Mouse (Mus musculus) retina, postnatal 7 days (tissue): ENCODE measurements around the gene Cdc37l1.

Experiments used
- DNase-seq: peaks from one replicate; pipeline ENCODE4 v3.0.0-alpha.2; 2012; ENCODE audit warnings: low read depth, low spot score

The Cdc37l1 gene

DNA sequence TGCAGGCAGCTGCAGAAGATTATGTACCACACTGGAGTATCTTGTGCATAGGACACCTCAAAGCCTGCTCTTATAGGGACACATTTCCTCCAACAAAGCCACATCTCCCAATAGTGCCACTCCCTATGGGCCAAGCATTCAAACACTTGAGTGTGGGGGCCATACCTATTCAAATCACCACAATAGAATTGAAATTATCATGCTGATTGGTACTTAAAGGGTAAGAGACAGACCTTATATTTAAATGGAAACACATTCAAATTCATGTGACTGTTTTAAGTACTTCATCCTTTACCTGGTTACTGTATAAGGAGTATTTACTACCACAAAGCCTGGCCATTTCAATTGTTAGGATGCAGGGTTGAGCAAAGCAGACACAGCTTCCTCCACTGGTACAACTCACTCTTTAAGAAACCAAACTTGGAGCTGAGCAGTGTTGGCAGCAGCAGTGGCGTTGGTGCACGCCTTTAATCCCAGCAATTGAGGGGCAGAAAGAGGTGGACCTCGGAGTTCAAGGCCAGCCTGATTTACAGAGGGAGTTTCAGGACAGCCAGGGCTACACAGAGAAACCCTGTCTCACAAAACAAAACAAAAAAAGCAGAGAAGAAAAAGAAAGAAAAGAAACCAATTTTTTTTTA, 18.0 kb downstream of the Cdc37l1 start:
- no peak for DNase-seq

DNA sequence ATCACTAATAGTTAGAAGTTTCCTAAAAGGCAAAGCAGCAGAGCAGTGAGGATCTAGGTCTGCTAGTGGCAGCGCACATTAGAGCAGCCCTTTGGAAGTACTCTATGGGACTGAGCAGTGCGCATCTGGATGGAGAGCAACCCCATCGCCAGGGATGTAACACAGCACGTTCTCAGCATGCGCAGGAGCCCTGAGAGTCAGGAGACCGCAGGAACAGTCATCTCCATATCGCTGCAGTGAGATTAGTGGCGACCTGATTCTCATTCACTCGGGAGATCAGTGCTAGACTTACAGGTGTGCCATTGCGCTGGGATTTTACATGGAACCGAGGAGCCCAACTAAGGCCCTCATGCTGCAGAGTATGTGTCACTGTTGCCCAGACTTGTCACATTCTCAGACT, 18.9 kb downstream of the Cdc37l1 start:
- DNase-seq: no peak

DNA sequence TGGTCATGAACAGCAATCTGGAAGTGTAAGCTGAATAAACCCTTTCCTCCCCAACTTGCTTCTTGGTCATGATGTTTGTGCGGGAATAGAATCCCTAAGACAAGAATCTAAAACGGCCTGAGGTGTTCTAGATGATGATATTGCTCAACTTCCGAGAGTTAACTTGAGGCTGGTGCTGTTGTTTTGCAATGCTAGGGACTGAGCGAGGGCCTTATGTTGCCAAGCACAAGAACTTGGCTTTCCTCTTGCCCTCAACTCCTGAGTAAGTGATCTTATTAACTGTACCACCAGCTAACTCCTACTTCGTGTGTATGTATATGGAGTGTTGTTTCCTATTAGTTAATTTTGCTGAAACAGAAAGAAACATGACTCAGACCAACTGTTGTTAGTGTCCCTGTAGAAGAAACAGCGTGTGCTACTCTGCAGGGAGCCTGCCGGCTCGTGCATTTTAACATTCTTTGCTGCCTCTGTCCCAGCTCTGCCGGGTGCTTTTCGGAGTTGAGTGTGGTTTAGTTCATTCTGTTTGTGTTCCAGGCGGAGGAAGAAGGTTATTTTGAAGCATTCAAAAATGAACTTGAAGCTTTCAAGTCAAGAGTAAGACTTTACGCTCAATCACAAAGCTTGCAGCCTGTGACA, 21.3 kb downstream of the Cdc37l1 start:
- DNase-seq: no peak

DNA sequence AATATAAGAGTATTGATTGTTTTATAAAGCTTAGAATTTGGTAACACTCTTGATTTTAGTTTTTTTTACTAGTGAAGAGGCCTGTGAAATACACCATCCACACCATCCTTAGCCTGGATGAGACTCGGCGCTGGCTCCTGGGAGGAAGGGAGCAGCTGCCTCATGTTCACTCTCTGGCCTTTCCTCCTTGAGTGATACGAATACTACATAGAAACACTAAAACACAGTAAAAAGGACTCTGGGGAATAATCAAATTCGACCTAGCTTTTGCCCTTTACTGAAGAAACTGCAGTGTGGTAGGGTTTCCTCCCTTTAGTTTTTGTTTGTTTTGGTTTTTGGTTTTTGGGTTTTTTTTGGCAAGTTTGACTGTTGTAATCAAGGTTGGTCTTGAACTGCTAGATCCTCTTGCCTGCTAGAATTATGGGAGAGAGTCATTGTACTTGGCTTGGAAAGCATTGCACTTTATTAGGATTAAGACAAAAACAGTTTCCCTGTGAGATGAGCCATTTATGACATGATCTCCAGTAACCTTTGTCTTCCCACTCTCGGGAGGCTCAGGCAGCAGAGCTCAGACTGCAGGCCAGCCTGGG, 24.4 kb downstream of the Cdc37l1 start:
- no peak for DNase-seq

DNA sequence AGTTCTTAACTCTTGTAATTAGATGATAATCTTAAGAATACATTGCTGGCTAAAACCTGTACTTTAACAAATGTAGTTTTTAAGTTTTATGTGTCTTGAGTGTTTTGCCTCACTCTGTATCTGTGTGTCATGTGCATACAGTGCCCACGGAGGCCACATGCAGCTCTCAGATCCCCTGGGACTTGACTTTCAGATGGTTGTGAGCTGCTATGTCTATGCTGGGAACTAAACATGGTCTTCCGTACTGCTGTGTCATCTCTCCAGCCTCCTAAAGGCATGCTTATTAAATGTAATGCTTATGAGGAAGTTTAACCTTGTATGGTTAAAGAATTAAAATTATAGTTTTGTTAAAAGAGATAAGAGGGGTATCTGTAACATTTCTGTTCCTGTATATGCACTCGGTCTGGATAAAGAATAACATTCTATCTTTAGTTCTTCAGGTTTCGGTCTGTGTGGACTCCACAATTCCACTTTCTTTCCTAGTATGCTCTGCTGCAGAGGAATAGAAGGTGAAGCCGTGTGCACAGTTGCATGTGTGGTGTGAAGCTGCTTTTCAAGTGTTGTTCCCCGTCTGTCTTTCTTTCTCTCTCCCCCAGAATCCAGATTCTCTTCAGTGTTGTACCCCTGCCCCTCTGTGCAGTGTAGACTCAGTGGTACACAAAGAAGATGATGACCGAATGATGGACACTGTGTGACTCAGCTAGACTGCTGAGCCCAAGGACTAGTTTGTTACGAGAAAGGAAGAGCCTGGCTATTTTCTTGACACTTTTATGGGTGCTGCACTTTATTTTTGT, 25.5 kb downstream of the Cdc37l1 start:
- DNase-seq: no peak

DNA sequence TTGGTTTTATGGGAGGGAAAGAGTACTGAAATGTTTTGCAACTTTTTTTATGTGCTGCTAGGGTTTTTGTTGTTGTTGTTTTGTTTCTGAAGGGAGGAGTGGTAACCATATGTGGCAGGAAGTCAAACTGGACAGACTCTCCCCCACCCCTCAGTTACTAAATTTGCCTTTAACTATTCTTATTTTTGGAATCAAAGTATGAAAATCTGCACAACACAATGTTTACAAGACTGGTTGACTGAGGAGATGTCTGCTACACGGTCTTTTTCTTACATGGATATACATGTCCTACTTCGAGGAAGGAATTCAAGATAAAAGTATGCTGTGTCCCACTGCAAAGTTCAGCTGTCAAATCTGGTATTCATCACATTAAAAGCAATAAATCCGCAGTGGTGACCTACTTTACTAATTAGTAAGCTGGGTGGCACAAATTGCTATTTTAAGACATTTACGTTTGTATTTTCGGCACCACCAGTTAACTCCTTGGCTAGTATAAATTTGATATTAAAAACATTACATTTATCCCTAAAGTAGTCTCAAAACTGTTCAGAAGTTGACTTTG, 26.1 kb downstream of the Cdc37l1 start:
- peak; percentile 23 for DNase-seq

DNA sequence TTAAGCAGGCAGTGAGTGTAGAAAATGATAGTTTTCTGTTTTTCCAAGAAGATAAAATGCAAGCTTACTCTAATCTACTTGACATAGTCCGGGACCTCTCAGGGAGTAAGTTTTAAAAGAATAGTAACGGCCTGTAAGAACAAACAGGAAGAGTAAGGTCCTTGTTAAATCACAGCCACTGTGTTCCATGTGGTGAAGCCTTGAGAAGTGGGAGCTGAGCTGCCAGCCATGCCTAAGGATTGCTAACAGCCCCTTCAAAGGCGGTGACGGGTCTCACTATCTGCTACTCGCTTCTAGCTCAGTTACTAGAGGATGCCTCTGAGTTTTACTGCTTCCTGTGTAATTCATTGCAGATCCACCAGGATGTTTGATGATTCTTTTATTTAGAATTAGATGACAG, 26.6 kb downstream of the Cdc37l1 start:
- no peak for DNase-seq

DNA sequence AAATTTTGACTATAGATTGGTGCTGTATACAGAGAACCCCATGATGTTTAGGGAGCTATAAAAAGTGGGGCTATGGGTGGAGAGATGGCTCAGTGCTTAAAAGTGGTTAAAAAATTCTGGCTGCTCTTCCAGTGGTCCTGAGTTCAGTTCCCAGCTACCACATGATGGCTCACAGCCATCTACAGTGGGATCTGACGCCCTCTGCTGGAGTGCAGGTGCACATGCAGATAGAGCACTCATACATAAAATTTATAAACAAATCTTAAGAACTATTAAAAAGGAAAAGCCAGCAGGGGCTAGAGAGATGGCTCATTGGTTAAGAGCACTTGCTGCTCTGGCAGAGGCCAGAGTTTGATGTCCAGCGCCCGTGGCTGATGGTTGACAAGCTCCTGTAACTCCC, 29.5 kb downstream of the Cdc37l1 start:
- no peak for DNase-seq

DNA sequence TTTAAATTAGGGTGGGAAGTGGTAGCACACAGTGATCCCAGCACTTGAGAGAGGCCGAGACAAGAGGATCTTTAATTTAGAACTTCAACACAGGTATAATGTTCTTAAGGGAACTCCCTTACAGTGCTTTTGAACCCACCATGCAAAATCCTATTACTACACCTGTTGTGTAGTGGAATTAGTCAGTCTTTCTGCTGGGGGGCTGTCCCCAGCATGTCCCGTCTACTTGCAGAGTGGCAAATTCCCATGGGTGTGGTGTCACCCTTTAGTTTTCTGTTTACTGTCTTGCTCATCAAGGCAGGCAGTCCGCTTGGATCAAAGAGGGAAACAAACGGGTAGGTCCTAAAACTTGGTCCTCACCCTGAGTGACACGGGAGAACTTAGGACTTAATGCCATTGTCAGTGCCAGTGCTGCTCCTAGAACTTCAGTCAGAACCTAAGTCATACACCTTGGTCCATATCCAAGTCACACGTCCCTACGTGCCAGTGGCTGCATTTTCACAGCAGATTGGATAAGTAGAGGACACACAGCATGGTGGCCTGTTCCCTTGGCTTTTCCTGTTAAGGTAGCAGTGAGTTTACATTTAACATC, 31.7 kb downstream of the Cdc37l1 start:
- DNase-seq: no peak

DNA sequence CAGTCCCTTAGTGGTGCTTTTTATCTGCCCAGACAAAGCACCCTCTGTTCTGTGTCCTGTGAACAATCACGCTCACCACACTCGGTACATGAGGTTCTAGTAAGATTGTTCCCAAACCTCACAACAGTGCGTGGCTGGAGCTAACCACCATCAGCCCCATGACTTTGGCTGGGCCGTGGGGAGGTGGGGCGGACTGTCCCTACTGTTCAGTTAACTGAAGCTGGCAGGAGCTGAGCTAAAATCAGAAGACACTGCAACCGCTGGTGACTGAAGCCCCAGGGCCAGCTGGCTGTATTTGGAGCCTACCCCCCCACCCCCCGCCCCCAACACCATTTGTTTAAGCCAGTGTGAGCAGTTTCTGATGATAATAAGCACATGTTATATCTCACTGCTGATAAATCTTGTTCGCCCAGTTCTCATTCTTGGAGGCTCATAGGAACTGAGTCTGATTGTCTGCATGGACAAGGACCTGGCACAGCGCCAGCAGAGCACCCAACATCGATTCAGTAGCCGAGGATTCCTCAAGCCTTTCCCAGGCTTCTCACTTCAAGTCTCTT, 34.3 kb downstream of the Cdc37l1 start:
- no peak for DNase-seq

DNA sequence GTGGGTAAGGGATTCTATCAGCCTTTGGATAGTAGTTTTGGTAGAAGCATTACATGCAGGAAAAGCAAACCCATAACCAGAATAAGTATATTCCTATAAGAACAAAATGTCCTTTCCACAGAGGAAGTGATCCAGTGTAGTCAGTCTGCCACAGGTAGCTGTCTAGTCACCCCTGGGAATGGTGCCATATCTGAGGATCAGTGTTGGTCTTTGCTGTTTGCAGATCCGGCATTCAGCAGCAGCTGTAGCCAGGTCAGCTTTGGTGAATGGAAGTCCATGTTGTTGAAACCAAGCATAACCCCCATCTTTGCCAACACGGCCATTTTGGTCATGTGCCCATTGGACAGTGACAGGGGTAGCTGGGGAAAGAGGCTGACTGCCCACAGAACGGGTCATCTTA, 41.6 kb downstream of the Cdc37l1 start:
- no peak for DNase-seq

DNA sequence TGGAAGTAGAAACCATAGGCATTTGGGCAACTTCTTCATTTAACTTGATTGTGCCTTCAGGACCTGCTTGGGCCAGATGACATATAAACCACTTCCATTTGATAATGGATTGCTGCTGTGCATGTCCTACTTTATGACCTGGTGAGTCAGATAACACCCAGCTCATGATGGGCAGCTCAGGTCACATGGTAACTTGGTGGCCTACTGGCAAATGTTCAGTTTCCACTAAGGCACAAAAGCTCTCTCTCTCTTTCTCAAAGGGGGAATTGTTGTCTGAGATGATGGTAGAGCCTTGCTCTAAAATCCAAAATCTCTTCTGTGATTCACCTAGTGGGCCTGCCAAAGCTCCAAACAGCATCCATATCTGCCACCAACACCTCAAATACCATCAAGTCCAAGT, 42.5 kb downstream of the Cdc37l1 start:
- no peak for DNase-seq

DNA sequence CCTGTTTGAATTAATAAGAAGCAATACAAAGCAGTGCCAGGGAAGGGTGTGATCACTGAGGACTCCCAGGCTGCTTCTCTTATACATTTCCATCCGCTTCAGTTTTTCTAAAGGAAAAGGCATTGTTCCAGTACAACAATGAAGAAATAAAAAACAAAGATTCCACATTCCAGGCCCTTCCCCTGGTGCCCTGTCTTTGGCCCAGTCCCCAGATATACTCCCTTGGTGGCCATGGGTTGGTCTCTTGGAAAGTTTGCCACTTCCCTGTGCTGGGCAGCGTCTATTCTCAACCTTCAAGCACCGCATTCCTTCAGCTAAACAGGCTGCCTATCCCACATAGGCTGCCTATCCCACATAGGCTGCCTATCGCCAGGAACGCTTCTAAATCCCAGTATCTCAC, 46.9 kb downstream of the Cdc37l1 start:
- no peak for DNase-seq

DNA sequence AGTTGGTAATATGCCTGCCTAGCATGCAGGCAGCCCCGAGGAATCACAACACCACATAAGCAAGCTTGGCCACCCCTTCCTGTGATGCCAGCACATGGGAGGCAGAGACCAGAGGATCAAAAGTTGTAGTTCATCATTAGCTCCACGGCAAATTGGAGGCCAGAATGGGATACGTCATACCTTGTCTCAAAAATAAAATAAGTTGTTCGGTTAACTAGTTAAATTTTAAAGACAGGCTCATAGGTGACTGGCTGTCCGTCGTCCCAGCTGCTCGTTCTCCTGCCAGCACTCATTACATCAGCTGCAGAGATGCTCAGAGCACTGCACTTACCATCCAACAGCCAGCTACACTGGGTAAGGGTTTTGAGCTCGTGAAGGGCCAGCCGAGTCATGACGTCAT, 47.4 kb downstream of the Cdc37l1 start:
- DNase-seq: no peak

DNA sequence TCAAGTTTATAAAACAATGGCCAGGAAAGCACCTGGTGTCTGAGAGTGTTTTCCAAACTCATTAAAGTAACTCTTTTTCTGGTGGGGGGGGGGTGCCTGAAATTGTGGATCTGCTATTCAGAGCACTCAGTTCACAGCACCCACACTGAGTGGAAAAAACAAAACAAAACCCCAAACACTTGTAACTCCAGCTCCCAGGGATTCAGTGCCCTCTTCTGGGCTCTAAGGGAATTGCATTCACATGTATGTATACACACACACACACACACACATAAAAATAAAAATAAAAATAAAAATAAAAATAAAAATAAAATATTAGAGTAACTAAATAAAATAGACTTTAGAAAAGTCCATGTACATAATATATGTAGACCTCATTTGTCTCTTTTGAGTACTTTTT, 49.2 kb downstream of the Cdc37l1 start:
- no peak for DNase-seq

DNA sequence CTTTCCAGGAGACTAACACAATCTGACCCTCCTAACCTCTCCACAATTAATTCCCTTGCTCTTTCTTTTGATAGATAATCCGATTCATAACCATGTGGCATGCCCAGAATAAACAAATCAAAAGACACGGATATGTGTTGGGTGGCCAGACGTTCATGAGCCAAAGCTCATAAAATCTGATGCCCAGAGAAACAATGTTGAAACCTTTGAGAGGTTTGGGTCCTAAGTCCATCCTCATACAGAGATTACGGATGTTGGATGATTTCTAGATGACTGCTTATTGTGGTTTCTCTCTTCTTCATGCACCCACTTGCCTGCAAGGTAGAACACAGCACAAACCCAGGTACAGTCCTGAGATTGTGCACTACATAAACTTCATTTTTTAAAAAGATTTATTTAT, 50.1 kb downstream of the Cdc37l1 start:
- no peak for DNase-seq

DNA sequence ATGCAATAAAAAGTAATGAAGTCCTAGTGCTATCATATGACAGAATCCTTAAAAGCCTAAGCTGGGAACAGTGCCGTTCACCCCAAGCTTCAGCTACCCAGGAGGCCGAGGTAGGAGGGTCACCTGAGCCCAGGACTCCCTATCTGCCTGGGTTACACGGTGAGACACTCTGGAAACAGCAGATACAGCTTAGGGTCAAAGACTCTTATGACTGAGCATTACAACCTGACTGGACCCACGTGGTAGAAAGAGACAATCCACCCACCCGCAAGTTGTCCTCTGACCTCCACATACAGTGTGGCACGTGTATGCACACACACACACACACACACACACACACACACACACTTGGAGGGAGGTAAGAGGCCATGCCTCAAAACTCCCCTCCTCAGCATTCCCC, 52.0 kb downstream of the Cdc37l1 start:
- DNase-seq: no peak

DNA sequence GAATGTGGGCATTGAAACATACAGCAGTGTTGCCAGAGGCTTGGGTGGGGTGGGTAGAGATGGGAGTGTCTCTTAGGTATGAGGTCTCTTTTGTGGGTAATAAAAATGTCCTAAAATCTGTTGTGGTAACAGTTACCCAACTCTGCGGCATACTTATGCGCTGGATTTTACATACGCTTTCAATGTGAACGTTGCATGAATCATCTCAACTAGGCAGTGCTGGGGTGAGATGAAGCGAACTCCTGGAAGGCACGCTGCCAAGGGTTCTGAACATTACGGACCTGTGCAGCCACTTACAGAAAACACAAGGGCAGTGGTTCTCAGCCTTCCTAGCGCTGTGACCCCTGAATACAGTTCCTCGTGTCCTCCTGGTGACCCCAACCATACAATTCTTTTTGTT, 52.5 kb downstream of the Cdc37l1 start:
- DNase-seq: no peak

DNA sequence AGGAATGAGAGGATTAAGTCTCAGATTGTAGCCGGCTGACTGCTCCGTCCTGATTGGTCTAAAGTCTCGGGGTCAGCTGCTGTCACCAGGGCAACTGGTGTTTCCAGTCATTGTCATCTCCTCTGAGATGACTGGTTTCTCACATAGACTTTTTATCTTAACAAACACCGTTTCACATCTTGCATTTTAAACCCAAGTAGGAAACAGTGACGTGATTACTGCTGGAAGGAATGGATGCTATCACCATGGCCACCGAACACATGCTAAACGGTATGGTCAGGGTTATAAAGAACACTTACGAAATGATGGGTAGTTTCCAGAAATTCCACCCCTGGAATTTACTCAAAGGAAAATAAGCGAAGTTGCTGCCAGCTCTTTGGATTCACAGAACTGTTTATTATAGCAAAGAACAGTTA, 54.2 kb downstream of the Cdc37l1 start:
- no peak for DNase-seq

DNA sequence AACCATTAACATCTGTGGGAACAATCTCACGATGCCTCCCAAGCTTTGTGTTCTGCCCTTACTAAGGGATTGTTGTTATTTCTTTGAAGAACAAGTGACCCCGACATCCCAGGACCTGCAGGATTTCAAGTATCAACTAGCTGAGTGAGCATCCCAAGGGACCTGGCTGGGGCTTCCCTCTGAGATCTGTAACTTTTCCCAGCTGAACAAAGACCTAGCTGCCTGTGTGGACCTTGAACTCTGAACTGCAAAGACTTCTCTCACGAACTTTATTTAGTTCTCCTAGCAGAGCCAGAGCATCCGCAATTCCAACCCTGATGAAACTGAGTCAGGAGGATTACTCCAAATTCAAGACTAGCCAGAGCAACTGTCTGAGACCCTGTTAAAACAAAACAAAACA, 55.2 kb downstream of the Cdc37l1 start:
- DNase-seq: no peak

DNA sequence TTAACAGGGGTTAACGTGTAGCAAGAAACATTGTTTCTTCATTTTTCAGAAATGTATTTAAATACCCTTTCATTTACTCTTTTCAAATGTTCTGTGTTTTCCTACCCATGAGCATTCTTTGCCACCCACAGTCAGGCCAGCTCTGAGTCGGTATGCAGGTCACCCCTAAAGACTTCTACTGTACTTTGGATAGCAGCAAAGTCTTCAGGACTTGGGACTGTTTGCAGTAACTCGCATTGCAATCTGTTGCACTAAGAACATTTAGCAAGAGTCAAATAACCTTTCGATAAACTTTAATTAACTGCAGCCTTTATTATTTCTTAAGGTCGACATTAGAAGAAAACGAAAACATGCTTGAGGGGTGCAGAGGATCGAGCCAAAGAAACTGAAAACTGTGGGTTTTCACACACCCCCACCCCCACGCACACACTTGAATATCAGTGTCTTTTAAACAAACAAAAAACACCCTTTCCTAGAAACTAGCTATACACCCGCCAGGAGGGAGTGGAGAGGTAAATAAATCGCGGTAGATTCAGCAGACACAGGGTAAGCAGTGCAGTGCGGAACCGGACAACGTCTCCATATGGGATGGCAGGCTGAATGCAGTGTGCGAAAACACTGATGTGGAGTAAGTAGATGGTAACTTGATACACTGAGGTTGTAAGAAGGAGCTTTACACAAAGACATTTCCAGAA, 56.0 kb downstream of the Cdc37l1 start:
- no peak for DNase-seq
